Mouse (Mus musculus) bone marrow, adult 2 months (tissue): ENCODE data around the gene Hist1h3e. TPM values are rescaled to one million over a fixed set of nuclear protein-coding genes. Genes with fewer than 3 reads are reported as not detected.
"Not testable (repeated sequence)": the region's sequence is repeated elsewhere in the genome, so short reads cannot be mapped to it uniquely, and the experiment has no call there.

ENCODE experiments used
- H3K27ac ChIP-seq: fragments of 200-500 bp; 2 replicates; pipeline ENCODE4 v1.5.1; 2012; ENCODE audit warnings: low read depth, mild to moderate bottlenecking, control low read depth, inconsistent platforms, low read length; ENCODE audit not compliant: control insufficient read depth, poor library complexity, insufficient read depth
- H3K4me1 ChIP-seq: fragments of 200-500 bp; 2 replicates; pipeline ENCODE4 v1.6.1; 2011; ENCODE audit warnings: low read length; ENCODE audit not compliant: control insufficient read depth, insufficient read depth
- H3K4me3 ChIP-seq: fragments of 200-500 bp; replicated peaks from 2 replicates; pipeline ENCODE3; 2011; ENCODE audit warnings: mild to moderate bottlenecking, low read depth, low read length, control low read depth; ENCODE audit not compliant: control insufficient read depth
- CTCF ChIP-seq: fragments of 200-500 bp; IDR thresholded peaks from 2 replicates; pipeline ENCODE4 v1.5.1; 2011; ENCODE audit warnings: low read length, control low read depth; ENCODE audit not compliant: control insufficient read depth, insufficient read depth
- POLR2A ChIP-seq: fragments of 200-500 bp; IDR thresholded peaks from 2 replicates; pipeline ENCODE4 v1.6.1; 2011; ENCODE audit warnings: low read depth, mild to moderate bottlenecking, control low read depth, low read length, borderline replicate concordance; ENCODE audit not compliant: control insufficient read depth
- WGBS: fragments of 180-500 bp; shearing (Covaris S2); methylation state at CpG from one replicate; pipeline ENCODE4 v1.1.7; 2018; 5-methylcytosine and 5-hydroxymethylcytosine counted together
- polyA plus RNA-seq: library from polyadenylated mRNA; stranded (reverse); fragments of >200 nt; gene quantifications from 2 replicates; pipeline ENCODE4 v1.2.4, GENCODE M21; 2011; ENCODE audit warnings: low replicate concordance; ENCODE audit not compliant: missing spikeins, insufficient read depth, insufficient read length

Hist1h3e gene
- polyA plus RNA-seq, 1 experiment = 12.9 TPM

DNA sequence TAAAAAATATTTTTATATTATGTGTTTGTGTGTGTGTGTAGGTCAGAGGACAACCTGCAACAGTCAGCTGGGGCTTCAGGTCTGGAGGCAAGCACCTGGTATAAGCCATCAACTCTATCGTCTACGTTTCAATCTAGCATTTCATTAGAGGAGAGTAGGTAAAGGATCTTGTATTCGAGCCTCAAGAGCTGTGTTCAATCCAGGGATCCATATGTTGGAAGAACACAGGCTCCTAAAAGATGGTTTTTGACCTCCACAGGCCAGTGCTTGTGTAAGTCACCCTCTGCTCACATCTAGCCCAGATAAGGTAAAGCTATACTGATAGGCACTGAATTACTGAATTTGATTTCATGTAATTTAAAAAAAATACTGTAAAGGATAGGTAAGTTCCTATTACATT, 5.3 kb downstream of the Hist1h3e start:
- no peak for TF ChIP-seq POLR2A
- no peak for TF ChIP-seq CTCF
- Histone ChIP-seq H3K27ac (no peak overlapping the region), H3K4me3 (no peak overlapping the region), H3K4me1 (no peaks in the 10 kb centered on the region)
- 75% methylated on average over 3 of the region's 3 CpGs for WGBS

- TF ChIP-seq POLR2A (peak; percentile 28; the same call in 1 of the 2 replicates), CTCF (no peak)
- Histone ChIP-seq H3K4me1 (no peaks in the 10 kb centered on the region), H3K4me3 (peak overlapping the region; percentile 72), H3K27ac (peak overlapping the region; percentile 97)
- under 1% methylated on average over 18 of the region's 18 CpGs for WGBS
Observed at GRCm38 (mm10) chr13:23555839-23556416, 6.2 kb downstream of the Hist1h3e start.

DNA sequence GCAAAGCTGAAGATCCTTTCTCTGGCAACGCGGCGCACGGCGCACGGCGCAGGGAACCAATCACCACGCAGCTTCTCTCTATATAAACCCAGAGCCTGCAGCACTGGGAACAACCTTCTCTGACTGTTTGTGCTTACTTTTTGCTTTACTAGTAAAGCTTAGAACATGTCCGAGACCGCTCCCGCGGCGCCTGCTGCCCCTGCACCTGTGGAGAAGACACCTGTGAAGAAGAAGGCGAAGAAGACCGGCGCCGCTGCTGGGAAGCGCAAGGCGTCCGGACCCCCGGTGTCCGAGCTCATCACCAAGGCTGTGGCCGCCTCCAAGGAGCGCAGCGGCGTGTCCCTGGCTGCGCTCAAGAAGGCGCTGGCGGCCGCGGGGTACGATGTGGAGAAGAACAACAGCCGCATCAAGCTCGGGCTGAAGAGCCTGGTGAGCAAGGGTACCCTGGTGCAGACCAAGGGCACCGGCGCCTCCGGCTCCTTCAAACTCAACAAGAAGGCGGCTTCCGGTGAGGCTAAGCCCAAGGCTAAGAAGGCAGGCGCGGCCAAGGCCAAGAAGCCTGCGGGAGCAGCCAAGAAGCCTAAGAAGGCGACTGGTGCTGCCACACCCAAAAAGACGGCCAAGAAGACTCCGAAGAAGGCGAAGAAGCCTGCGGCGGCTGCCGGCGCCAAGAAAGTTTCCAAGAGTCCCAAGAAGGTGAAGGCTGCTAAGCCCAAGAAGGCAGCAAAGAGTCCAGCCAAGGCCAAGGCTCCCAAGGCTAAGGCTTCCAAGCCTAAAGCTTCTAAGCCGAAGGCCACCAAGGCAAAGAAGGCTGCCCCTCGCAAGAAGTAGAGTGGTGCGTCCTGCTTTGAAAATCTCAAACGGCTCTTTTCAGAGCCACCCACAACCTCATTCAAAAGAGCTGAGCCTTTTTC, 7.0 kb downstream of the Hist1h3e start:
- under 1% methylated on average over 54 of the region's 54 CpGs for WGBS
- H3K4me3 ChIP-seq = peak overlapping the region; percentile 72
- H3K4me1 ChIP-seq = no peaks in the 10 kb centered on the region
- TF ChIP-seq CTCF (no peak), POLR2A (peak; percentile 99)
- peak overlapping the region; percentile 97 for H3K27ac ChIP-seq

DNA sequence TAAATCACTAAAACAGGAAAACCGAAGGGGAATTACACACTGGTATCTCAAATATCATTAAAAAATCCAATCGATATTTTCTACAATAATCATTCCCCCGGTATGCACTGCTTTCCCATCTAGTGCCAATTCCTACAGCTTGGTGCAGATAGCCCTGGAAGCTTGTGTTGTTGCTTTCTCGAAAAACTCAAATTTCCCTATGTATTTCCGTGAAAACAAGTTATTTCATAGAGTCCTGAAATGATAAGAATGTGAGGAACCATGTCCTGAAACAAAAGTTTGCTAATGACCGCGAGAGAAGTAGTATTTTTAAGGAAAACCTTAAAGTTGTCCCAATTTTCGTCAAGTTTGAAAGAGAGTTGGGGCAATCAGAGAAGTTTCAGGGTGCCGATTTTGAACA, 7.8 kb downstream of the Hist1h3e start:
- H3K4me3 ChIP-seq = peak overlapping the region; percentile 45
- TF ChIP-seq POLR2A = no peak
- no peak for TF ChIP-seq CTCF
- 20% methylated on average over 9 of the region's 9 CpGs for WGBS
- no peak overlapping the region; the same call in 1 of the 2 replicates for H3K27ac ChIP-seq
- H3K4me1 ChIP-seq = no peaks in the 10 kb centered on the region

DNA sequence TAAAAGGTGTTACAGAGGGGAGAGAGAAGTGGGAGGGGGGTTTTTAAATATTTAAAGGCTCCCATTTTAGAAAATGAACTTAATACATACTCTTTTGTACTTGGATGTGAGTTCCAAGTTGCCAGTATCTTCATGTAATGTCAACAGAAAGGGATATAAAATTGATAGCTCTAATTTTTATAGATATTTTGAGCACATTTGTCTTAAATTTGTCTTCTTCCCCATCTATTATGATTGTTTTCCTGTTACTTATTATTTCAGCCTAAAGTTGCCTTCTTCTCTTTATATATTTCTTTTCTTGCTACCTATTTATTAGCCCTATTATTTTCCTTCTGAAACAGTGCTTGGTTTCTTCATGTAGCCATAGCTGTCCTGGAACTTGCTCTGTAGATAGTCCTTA, 9.2 kb downstream of the Hist1h3e start, which contains the start of gene Hist1h1d:
Gene Hist1h1d, plus strand, starts transcription at position 301 of the 400 bp plus-strand sequence.
- Histone ChIP-seq H3K4me1 (no peaks in the 10 kb centered on the region), H3K27ac (peak within 1 kb of the TSS; percentile 45; the same call in 1 of the 2 replicates), H3K4me3 (no peak within 1 kb of the TSS)
- TF ChIP-seq CTCF = no peak
- no peak for TF ChIP-seq POLR2A

- H3K4me1 ChIP-seq = no peaks in the 10 kb centered on the region
- 45% methylated on average over 8 of the region's 8 CpGs for WGBS
- no peak for TF ChIP-seq CTCF
- no peak for TF ChIP-seq POLR2A
- H3K27ac ChIP-seq = peak overlapping the region; percentile 45; the same call in 1 of the 2 replicates
- H3K4me3 ChIP-seq = no peak overlapping the region
Observed at GRCm38 (mm10) chr13:23551931-23552914, 9.9 kb downstream of the Hist1h3e start.

DNA sequence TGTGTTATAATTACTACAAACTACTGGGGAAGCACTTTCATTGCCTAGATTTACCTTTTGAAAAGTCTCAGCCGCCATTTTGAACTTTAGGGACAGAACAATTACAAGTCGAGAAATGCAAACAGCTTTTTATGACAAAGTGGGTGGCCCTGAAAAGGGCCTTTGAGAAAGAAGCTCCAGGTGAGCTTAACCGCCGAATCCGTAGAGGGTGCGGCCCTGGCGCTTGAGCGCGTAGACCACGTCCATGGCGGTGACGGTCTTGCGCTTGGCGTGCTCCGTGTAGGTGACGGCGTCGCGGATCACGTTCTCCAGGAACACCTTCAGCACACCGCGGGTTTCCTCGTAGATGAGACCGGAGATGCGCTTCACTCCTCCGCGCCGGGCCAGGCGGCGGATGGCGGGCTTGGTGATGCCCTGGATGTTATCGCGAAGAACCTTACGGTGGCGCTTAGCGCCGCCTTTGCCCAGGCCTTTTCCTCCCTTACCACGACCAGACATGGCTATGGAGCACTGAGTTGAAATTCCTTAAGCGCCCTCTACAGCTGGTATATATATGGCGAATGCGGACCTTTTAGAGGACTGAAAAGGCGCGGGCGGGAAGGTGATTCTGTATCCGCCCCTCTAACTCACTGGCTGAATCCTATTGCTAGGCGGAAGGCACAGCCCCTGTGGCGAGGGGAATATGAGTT, 10.9 kb downstream of the Hist1h3e start, which contains the start of gene Hist1h4f:
Gene Hist1h4f, minus strand, starts transcription at position 503 of the 689 bp plus-strand sequence.
- Histone ChIP-seq H3K27ac (peak within 1 kb of the TSS; percentile 96), H3K4me3 (peak within 1 kb of the TSS; percentile 64)
- peak; percentile 31; the same call in 1 of the 2 replicates for TF ChIP-seq CTCF
- peak; percentile 99 for TF ChIP-seq POLR2A
- WGBS = under 1% methylated on average over 47 of the region's 47 CpGs
- H3K4me1 ChIP-seq = not testable (repeated sequence)
